In genomic region chr12:110992128-110992553, GRCm38 (mm10) we compare ENCODE assay signal across 8 mouse cellular contexts. TPM values are rescaled to one million over a fixed set of nuclear protein-coding genes. Genes with fewer than 3 reads are reported as not detected.
DNase-seq lines count a peak whose midpoint lies in the region; ATAC-seq and TF ChIP-seq lines count a peak whose summit lies in the region.

No protein-coding gene starts in this region.

- peak; percentile 60 for TF ChIP-seq RAD21 in MEL (IDR thresholded peaks at IDR 0.05; ENCODE audit: low read depth, low read length)

- H3K4me3 ChIP-seq in MEL (ENCODE audit: control insufficient read depth in 1 of 2, insufficient read depth in 1 of 2, low read depth in 2 of 2, low read length in 2 of 2), result peak overlapping the region; percentile 73 to 80
- peak overlapping the region; percentile 52 for H3K4me3 ChIP-seq in forebrain, embryonic 16.5 days (replicated peaks; ENCODE audit: low read length)
- peak overlapping the region; percentile 55 for H3K4me3 ChIP-seq in layer of hippocampus, adult 2 months
- H3K4me3 ChIP-seq in lung, adult 2 months (replicated peaks; ENCODE audit: extremely low read depth, low read depth, low read length), result peak overlapping the region; percentile 84
- peak overlapping the region; percentile 49 for H3K4me3 ChIP-seq in neural tube, embryonic 15.5 days (replicated peaks)

- H3K9ac ChIP-seq in MEL (ENCODE audit: control insufficient read depth, low read depth, low read length, poor library complexity, severe bottlenecking), result peak overlapping the region; percentile 78
- peak overlapping the region; percentile 64 for H3K9ac ChIP-seq in forebrain, embryonic 16.5 days (replicated peaks; ENCODE audit: low read depth, low read length)
- peak overlapping the region; percentile 53 for H3K9ac ChIP-seq in neural tube, embryonic 15.5 days (replicated peaks)

- no peaks in the 10 kb centered on the region for H3K9me3 ChIP-seq in MEL (replicated peaks; ENCODE audit: insufficient read depth, low read length)
- no peaks in the 10 kb centered on the region for H3K9me3 ChIP-seq in forebrain, embryonic 16.5 days (ENCODE audit: control insufficient read depth, low read length)
- H3K9me3 ChIP-seq in neural tube, embryonic 15.5 days (replicated peaks), result no peaks in the 10 kb centered on the region

- H3K79me2 ChIP-seq in MEL (ENCODE audit: control insufficient read depth, insufficient read depth, low read length, poor library complexity), result no peaks in the 10 kb centered on the region; the same call in 1 of the 2 replicates

- peak; percentile 59 to 95 (median 91) for TF ChIP-seq CTCF in MEL (IDR thresholded peaks at IDR 0.05 in 2 of 3, conservative IDR thresholded peaks at IDR 0.05 in 1 of 3; ENCODE audit: control insufficient read depth in 1 of 3, insufficient read depth in 1 of 3, low read depth in 2 of 3, low read length in 3 of 3, poor library complexity in 1 of 3, severe bottlenecking in 1 of 3)
- peak; percentile 86 for TF ChIP-seq CTCF in layer of hippocampus, adult 2 months (conservative IDR thresholded peaks at IDR 0.05)
- peak; percentile 95 for TF ChIP-seq CTCF in lung, adult 2 months (IDR thresholded peaks at IDR 0.05; ENCODE audit: insufficient read depth, low read length)

- WGBS in forebrain, embryonic 16.5 days, result under 1% methylated on average over 24 of the region's 24 CpGs
- WGBS in lung, adult 2 months, result under 1% methylated on average over 24 of the region's 24 CpGs
- 0% methylated on average over 24 of the region's 24 CpGs for WGBS in neural tube, embryonic 15.5 days

- intact Hi-C loops in heart, postnatal 36 days (cut with DNase I), result loop anchor here (1.0 to 5.0 kb wide), 4 partner anchors 49 to 573 kb away; no protein-coding TSS in a partner anchor

- H3K4me1 ChIP-seq in MEL (ENCODE audit: control insufficient read depth in 1 of 2, insufficient read depth in 2 of 2, low read length in 2 of 2), result peaks cover 0 to 18% of the 10 kb centered on the region in 2 experiments; a peak in 2 of 4 replicates
- H3K4me1 ChIP-seq in forebrain, embryonic 16.5 days (replicated peaks; ENCODE audit: control insufficient read depth, insufficient read depth, low read length), result peaks cover 3% of the 10 kb centered on the region; the same call in 1 of the 2 replicates
- H3K4me1 ChIP-seq in lung, adult 2 months (ENCODE audit: control insufficient read depth, insufficient read depth, low read length), result no peaks in the 10 kb centered on the region; the same call in 1 of the 2 replicates
- H3K4me1 ChIP-seq in neural tube, embryonic 15.5 days, result peaks cover 12% of the 10 kb centered on the region

- H3K27ac ChIP-seq in MEL (ENCODE audit: control insufficient read depth, low read depth, low read length), result peak overlapping the region; percentile 3
- H3K27ac ChIP-seq in forebrain, embryonic 16.5 days (ENCODE audit: low read length), result peak overlapping the region; percentile 37; the same call in 1 of the 2 replicates
- peak overlapping the region; percentile 75 for H3K27ac ChIP-seq in layer of hippocampus, adult 2 months
- H3K27ac ChIP-seq in neural tube, embryonic 15.5 days (replicated peaks), result peak overlapping the region; percentile 45

- TF ChIP-seq EP300 in MEL (IDR thresholded peaks at IDR 0.05; ENCODE audit: low read depth in 1 of 2, low read length in 2 of 2), result no peak

- H3K27me3 ChIP-seq in MEL (ENCODE audit: control insufficient read depth in 1 of 2, insufficient read depth in 2 of 2, low read length in 2 of 2), result no peaks in the 10 kb centered on the region
- H3K27me3 ChIP-seq in forebrain, embryonic 16.5 days (replicated peaks; ENCODE audit: control insufficient read depth, insufficient read depth, low read length), result no peaks in the 10 kb centered on the region
- H3K27me3 ChIP-seq in neural tube, embryonic 15.5 days (replicated peaks), result no peaks in the 10 kb centered on the region

- ATAC-seq in forebrain, embryonic 16.5 days, result peak; percentile 88
- ATAC-seq in neural tube, embryonic 15.5 days (ENCODE audit: low FRiP score), result peak; percentile 89

- 0 out of 4 replicates have a peak, but pooled peaks have one; percentile 25 to 31 for TF ChIP-seq POLR2A in MEL (IDR thresholded peaks at IDR 0.05; ENCODE audit: control insufficient read depth in 1 of 2, insufficient read depth in 1 of 2, low read depth in 1 of 2, low read length in 2 of 2, poor library complexity in 1 of 2)
- TF ChIP-seq POLR2A in lung, adult 2 months (IDR thresholded peaks at IDR 0.05; ENCODE audit: borderline replicate concordance, extremely low read depth, low read depth, low read length), result no peak

- H3K4me2 ChIP-seq in forebrain, embryonic 16.5 days (ENCODE audit: low read length), result peak overlapping the region; percentile 69
- peak overlapping the region; percentile 74 for H3K4me2 ChIP-seq in neural tube, embryonic 15.5 days

- DNase-seq in MEL (ENCODE audit: low read depth, low spot score), result peak; percentile 97
- peak; percentile 91 to 97 for DNase-seq in cerebellum, adult 18-20 months
- peak; percentile 96 to 98 for DNase-seq in heart, postnatal 36 days
- peak; percentile 82 to 94 for DNase-seq in layer of hippocampus, adult 2 months (ENCODE audit: low spot score in 2 of 2)
- DNase-seq in lung, adult 2 months, result peak; percentile 96
- DNase-seq in testis, postnatal 10 days (ENCODE audit: low spot score), result peak; percentile 96

- peaks cover 0 to 5% of the 10 kb centered on the region in 2 experiments; a peak in 2 of 4 replicates for H3K36me3 ChIP-seq in MEL (ENCODE audit: control insufficient read depth in 1 of 2, insufficient read depth in 2 of 2, low read length in 2 of 2)
- H3K36me3 ChIP-seq in forebrain, embryonic 16.5 days (ENCODE audit: control insufficient read depth, insufficient read depth), result no peaks in the 10 kb centered on the region
- H3K36me3 ChIP-seq in neural tube, embryonic 15.5 days, result no peaks in the 10 kb centered on the region

TF ChIP-seq in MEL, 35 proteins besides CTCF, POLR2A, EP300 and RAD21:
- TF ChIP-seq HCFC1 (IDR thresholded peaks at IDR 0.05; ENCODE audit: low read depth, low read length), result peak; percentile 58; the same call in 1 of the 2 replicates
- no peak for TF ChIP-seq CHD1 (IDR thresholded peaks at IDR 0.05; ENCODE audit: low read depth, low read length)
- TF ChIP-seq MYC (IDR thresholded peaks at IDR 0.05; ENCODE audit: low read depth, low read length), result no peak; the same call in 1 of the 2 replicates
- peak; percentile 32; the same call in 1 of the 2 replicates for TF ChIP-seq ZNF384 (IDR thresholded peaks at IDR 0.05; ENCODE audit: low read depth, low read length)
- peak; percentile 81 for TF ChIP-seq SMC3 (IDR thresholded peaks at IDR 0.05; ENCODE audit: low read depth, low read length)
- no peak for TF ChIP-seq GABPA (IDR thresholded peaks at IDR 0.05; ENCODE audit: low read depth, low read length)
- TF ChIP-seq NRF1 (IDR thresholded peaks at IDR 0.05; ENCODE audit: insufficient read depth, low read depth, low read length, poor library complexity, severe bottlenecking), result 0 out of 2 replicates have a peak, but pooled peaks have one; percentile 3
- TF ChIP-seq ELF1 (IDR thresholded peaks at IDR 0.05; ENCODE audit: low read depth, low read length), result 0 out of 2 replicates have a peak, but pooled peaks have one; percentile 35
- TF ChIP-seq SIN3A (IDR thresholded peaks at IDR 0.05; ENCODE audit: low read length), result peak; percentile 54
- peak; percentile 18; the same call in 1 of the 2 replicates for TF ChIP-seq NELFE (IDR thresholded peaks at IDR 0.05; ENCODE audit: low read depth, low read length)
- peak; percentile 66 for TF ChIP-seq MXI1 (IDR thresholded peaks at IDR 0.05; ENCODE audit: low read depth, low read length)
- TF ChIP-seq KAT2A (conservative IDR thresholded peaks at IDR 0.05; ENCODE audit: low read depth, low read length), result no peak
- TF ChIP-seq CHD2 (IDR thresholded peaks at IDR 0.05; ENCODE audit: low read length), result peak; percentile 88
- no peak for TF ChIP-seq MAFK (IDR thresholded peaks at IDR 0.05; ENCODE audit: borderline replicate concordance, low read depth, low read length)
- TF ChIP-seq ZC3H11A (IDR thresholded peaks at IDR 0.05; ENCODE audit: low read depth, low read length), result peak; percentile 77

RNA-seq across cellular contexts. Expression of gene Ankrd9, which starts 13.3 kb away (rescaled TPM):
- total RNA-seq in MEL (2012; rRNA removed), result 17.8 and 26.0 TPM in 2 replicates
- 10 to 100 TPM in 1 of 2 experiments, not detected in 1; 13.8 TPM for polyA plus RNA-seq in MEL (2012; ENCODE audit: insufficient read depth in 1 of 2, insufficient read length in 2 of 2, low read depth in 1 of 2, low replicate concordance in 2 of 2, missing spikeins in 1 of 2)
- 6.1 TPM in 2 replicates for polyA plus RNA-seq in forebrain, embryonic 16.5 days (2015; fragmentation: Nextera tagmentation; extraction: Ambion mirVana)
- total RNA-seq in heart, postnatal 36 days (2021), result 10 to 100 TPM; 67.9 to 85.3 TPM
- total RNA-seq in layer of hippocampus, adult 2 months (2021), result 10 to 100 TPM; 10.8 to 14.1 TPM
- 20.6 and 24.5 TPM in 2 replicates for polyA plus RNA-seq in lung, adult 2 months (2012; rRNA removed)
- polyA plus RNA-seq in neural tube, embryonic 15.5 days (2015; fragmentation: Nextera tagmentation; extraction: Ambion mirVana), result 10.5 and 12.6 TPM in 2 replicates

RNA-seq across cellular contexts. Expression of gene Rcor1, which starts 47.0 kb away (rescaled TPM):
- 23.1 and 24.0 TPM in 2 replicates for total RNA-seq in MEL (2012; rRNA removed)
- polyA plus RNA-seq in MEL (2012; ENCODE audit: insufficient read depth in 1 of 2, insufficient read length in 2 of 2, low read depth in 1 of 2, low replicate concordance in 2 of 2, missing spikeins in 1 of 2), result 10 to 100 TPM; 37.1 to 44.3 TPM
- polyA plus RNA-seq in forebrain, embryonic 16.5 days (2015; fragmentation: Nextera tagmentation; extraction: Ambion mirVana), result 7.6 and 8.3 TPM in 2 replicates
- 10 to 100 TPM; 15.0 to 16.0 TPM for total RNA-seq in heart, postnatal 36 days (2021)
- 10 to 100 TPM; 15.6 to 19.3 TPM for total RNA-seq in layer of hippocampus, adult 2 months (2021)
- polyA plus RNA-seq in lung, adult 2 months (2012; rRNA removed), result 6.7 and 12.0 TPM in 2 replicates
- 4.5 and 6.0 TPM in 2 replicates for polyA plus RNA-seq in neural tube, embryonic 15.5 days (2015; fragmentation: Nextera tagmentation; extraction: Ambion mirVana)

Comparison
In these comparisons a context has a peak if more than half of its experiments do, and no peak if none do; other contexts are left out.
1. Peak in every context shown above with its lines: DNase-seq, ATAC-seq, H3K4me3 ChIP-seq and H3K27ac ChIP-seq.
2. H3K27ac ChIP-seq: peak in every context shown above with its lines; median percentile 75 in layer of hippocampus, adult 2 months; 45 in neural tube, embryonic 15.5 days; 37 in forebrain, embryonic 16.5 days; 3 in MEL.